Mouse (Mus musculus) myocyte (in vitro differentiated cells): ENCODE results near the gene Olfr876.

ENCODE experiments used
- MYOD1 ChIP-seq, 3 experiments: IDR thresholded peaks; one replicate each; pipeline ENCODE4 v1.6.1; 2011; ENCODE audit warnings: control low read depth in 2 of 3, low read depth in 2 of 3, mild to moderate bottlenecking in 2 of 3, moderate library complexity in 1 of 3; ENCODE audit not compliant: insufficient read length in 2 of 3, control insufficient read depth in 1 of 3
- POLR2A ChIP-seq: IDR thresholded peaks from one replicate; pipeline ENCODE4 v1.6.1; 2011; ENCODE audit warnings: low read depth, mild to moderate bottlenecking, control low read depth, moderate library complexity; ENCODE audit not compliant: insufficient read length

DNA sequence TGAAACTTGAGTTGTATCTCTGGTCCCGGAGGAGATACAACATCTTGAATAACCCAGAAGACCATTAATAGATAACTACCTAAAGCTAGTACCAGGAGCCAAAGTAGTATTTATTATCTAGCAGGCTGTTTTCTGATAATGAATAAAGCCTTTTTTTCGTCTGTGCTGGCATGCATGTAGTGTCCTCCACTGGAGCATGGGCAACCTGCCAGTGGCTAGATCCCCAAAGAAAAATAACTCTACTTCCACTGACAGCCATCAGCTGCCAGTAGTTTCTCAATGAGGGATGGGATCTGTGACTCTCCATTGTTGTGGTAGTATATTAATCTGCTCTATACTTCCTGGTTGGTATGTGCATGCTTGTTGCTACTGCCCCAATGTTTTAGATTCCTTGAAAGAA, 6.1 kb downstream of the Olfr876 start:
- TF ChIP-seq POLR2A (no peak), MYOD1 (IDR thresholded peaks at IDR 0.05; ENCODE audit: control insufficient read depth in 1 of 3, insufficient read length in 2 of 3, low read depth in 2 of 3) (no peak)
